Mouse (Mus musculus) cerebellum, adult (tissue): Measurements from ENCODE around the gene Wdr90.

Experiments
- ATAC-seq: cut with Nextera tagmentation; 2 replicates; pipeline ENCODE4 v1.9.2; 2017; ENCODE audit warnings: mild to moderate bottlenecking, moderate library complexity, mixed read lengths; ENCODE audit not compliant: insufficient number of reproducible peaks, low FRiP score, low TSS enrichment

Gene Wdr90

GRCm38 (mm10) chr17:25832436-25833290 lies 28.6 kb downstream of the Wdr90 start:
- peak; percentile 62 for ATAC-seq

- no peak for ATAC-seq
Measured at GRCm38 (mm10) chr17:25831451-25832281, 29.6 kb downstream of the Wdr90 start.

- no peak for ATAC-seq
Measured at GRCm38 (mm10) chr17:25830806-25831431, 30.4 kb downstream of the Wdr90 start.

- no peak for ATAC-seq
Measured at GRCm38 (mm10) chr17:25830200-25830753, 31.0 kb downstream of the Wdr90 start.

- no peak for ATAC-seq
Measured at GRCm38 (mm10) chr17:25829558-25830017, 31.7 kb downstream of the Wdr90 start.

- ATAC-seq: peak; percentile 27; the same call in 1 of the 2 replicates
Measured at GRCm38 (mm10) chr17:25828712-25829557, 32.4 kb downstream of the Wdr90 start, which contains the start of gene Jmjd8. Gene Jmjd8 (plus strand): TSS chr17:25828867.

GRCm38 (mm10) chr17:25828223-25828594 lies 33.1 kb downstream of the Wdr90 start:
- ATAC-seq: no peak

- ATAC-seq: no peak
Measured at GRCm38 (mm10) chr17:25827546-25828222, 33.6 kb downstream of the Wdr90 start.

- ATAC-seq: no peak
Measured at GRCm38 (mm10) chr17:25827011-25827410, 34.3 kb downstream of the Wdr90 start.

GRCm38 (mm10) chr17:25825984-25826570 lies 35.2 kb downstream of the Wdr90 start:
- no peak for ATAC-seq

GRCm38 (mm10) chr17:25825311-25825710 lies 36.0 kb downstream of the Wdr90 start:
- ATAC-seq: no peak

GRCm38 (mm10) chr17:25824362-25825142 lies 36.7 kb downstream of the Wdr90 start:
- ATAC-seq: no peak

- peak; percentile 68; the same call in 1 of the 2 replicates for ATAC-seq
Measured at GRCm38 (mm10) chr17:25823452-25823851, 37.8 kb downstream of the Wdr90 start, which contains the start of gene Wdr24. Gene Wdr24 (plus strand): TSS chr17:25823627.

GRCm38 (mm10) chr17:25818851-25819780 lies 42.2 kb downstream of the Wdr90 start:
- no peak for ATAC-seq

GRCm38 (mm10) chr17:25817662-25818061 lies 43.6 kb downstream of the Wdr90 start:
- no peak for ATAC-seq

GRCm38 (mm10) chr17:25813471-25813870 lies 47.8 kb downstream of the Wdr90 start:
- ATAC-seq: no peak

GRCm38 (mm10) chr17:25810890-25811289 lies 50.4 kb downstream of the Wdr90 start:
- no peak for ATAC-seq
